In the genomic region with DNA sequence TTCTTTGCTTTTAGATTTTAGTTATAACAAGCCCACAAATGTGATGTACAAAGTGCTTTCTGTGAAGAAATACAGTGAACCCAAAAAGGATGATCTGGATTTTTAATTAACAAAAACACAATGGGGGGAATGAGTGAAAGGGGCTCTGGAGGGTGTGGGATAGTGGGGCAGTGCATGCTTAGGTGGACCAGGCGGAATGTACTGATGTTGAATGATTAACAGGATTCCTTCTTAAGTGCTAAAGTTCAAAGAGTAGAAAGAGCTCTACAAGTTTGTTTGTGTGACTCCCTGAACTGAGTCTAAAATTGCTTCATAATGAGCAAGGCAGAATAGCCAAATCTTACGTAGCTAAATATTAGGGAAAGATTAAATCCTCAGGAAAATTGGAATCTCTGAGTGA, we compare ENCODE assay signal across 9 mouse cellular contexts.
"Had no signal": no experiment of that assay in that cellular context is flagged by ENCODE, and none has a peak within 500 bp of the region (broad histone marks: within the 10 kb centered on the region; RNA-seq: fewer than 3 reads in every experiment).

No protein-coding gene starts in this region.

- DNase-seq: right cerebral cortex, adult 18-20 months; right cerebral cortex, postnatal 25 days; thymus, postnatal 14 days had no signal

- H3K9me3 ChIP-seq: hindbrain, embryonic 15.5 days; limb, embryonic 10.5 days; liver, embryonic 12.5 days; midbrain, embryonic 12.5 days had no signal

- ATAC-seq: liver, embryonic 12.5 days had no signal

- H3K36me3 ChIP-seq: hindbrain, embryonic 15.5 days; limb, embryonic 10.5 days; liver, embryonic 12.5 days; midbrain, embryonic 12.5 days had no signal

- H3K27me3 ChIP-seq: hindbrain, embryonic 15.5 days; liver, embryonic 12.5 days; midbrain, embryonic 12.5 days had no signal

- H3K4me2 ChIP-seq: hindbrain, embryonic 15.5 days; liver, embryonic 12.5 days; midbrain, embryonic 12.5 days had no signal

- H3K9ac ChIP-seq: hindbrain, embryonic 15.5 days; liver, embryonic 12.5 days; midbrain, embryonic 12.5 days had no signal

- H3K4me3 ChIP-seq: hindbrain, embryonic 15.5 days; left cerebral cortex, adult 2 months; limb, embryonic 10.5 days; liver, embryonic 12.5 days; midbrain, embryonic 12.5 days had no signal

- H3K4me1 ChIP-seq: hindbrain, embryonic 15.5 days; limb, embryonic 10.5 days; liver, embryonic 12.5 days; midbrain, embryonic 12.5 days had no signal

- H3K27ac ChIP-seq: hindbrain, embryonic 15.5 days; left cerebral cortex, adult 2 months; limb, embryonic 10.5 days; liver, embryonic 12.5 days; midbrain, embryonic 12.5 days; stomach, postnatal 0 days had no signal
